In the genomic region with DNA sequence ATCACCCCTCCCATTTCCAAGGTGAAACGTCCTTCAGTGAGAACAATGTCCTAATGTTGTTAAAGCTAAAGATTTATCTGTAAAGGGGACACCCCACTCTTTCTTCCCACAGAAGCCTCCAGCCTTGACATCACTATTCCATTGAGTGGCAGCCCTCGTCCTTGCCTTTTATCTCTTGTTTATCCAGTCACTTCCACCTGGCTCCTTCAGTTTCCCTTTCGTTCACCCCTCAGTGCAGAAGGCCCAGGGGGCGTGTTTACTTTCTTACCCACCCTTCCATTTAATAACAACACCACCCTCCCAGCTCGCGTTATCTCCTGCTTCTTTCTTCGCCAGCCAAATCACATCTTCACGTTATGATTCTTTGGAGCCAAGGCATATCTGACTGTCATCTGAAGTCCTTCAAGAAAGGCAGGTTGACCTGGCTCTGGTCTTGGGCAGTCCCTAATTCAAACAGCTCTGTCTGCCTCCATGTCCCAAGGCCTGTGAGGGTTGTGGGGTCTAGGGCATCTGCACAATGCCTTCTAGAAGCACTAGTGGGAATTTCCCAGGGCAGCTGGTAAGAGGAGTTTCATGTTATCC, we compare ENCODE assay signal across 12 mouse cellular contexts.
"Had no signal": no experiment of that assay in that cellular context is flagged by ENCODE, and none has a peak within 500 bp of the region (broad histone marks: within the 10 kb centered on the region; RNA-seq: fewer than 3 reads in every experiment).

No protein-coding gene starts in this region.

- H3K4me2 ChIP-seq: liver, embryonic 11.5 days; liver, embryonic 15.5 days; midbrain, embryonic 13.5 days; stomach, embryonic 15.5 days had no signal

- H3K27ac ChIP-seq: left cerebral cortex, adult 2 months; limb, embryonic 10.5 days; liver, embryonic 15.5 days; midbrain, embryonic 13.5 days; stomach, embryonic 15.5 days had no signal

- H3K27me3 ChIP-seq: liver, embryonic 15.5 days; stomach, embryonic 15.5 days had no signal

- DNase-seq: kidney, postnatal 25 days; lung, adult 2 months; lung, postnatal 36 days; right cerebral cortex, postnatal 14 days; thymus, postnatal 4 days had no signal

- H3K4me1 ChIP-seq: stomach, embryonic 15.5 days had no signal

- H3K36me3 ChIP-seq: limb, embryonic 10.5 days; liver, embryonic 15.5 days; midbrain, embryonic 13.5 days; stomach, embryonic 15.5 days had no signal

- H3K9me3 ChIP-seq: limb, embryonic 10.5 days; liver, embryonic 15.5 days; midbrain, embryonic 13.5 days; stomach, embryonic 15.5 days had no signal

- H3K9ac ChIP-seq: liver, embryonic 15.5 days; midbrain, embryonic 13.5 days; stomach, embryonic 15.5 days had no signal

- H3K4me3 ChIP-seq: left cerebral cortex, adult 2 months; limb, embryonic 10.5 days; liver, embryonic 15.5 days; midbrain, embryonic 13.5 days; stomach, embryonic 15.5 days had no signal

- ATAC-seq: lung, postnatal 0 days; midbrain, embryonic 13.5 days had no signal
